Mouse (Mus musculus): ENCODE results near the gene Cmtm2b.

The Cmtm2b gene

GRCm38 (mm10) chr8:104342426-104342825 lies 20.4 kb downstream of the Cmtm2b start:
- DNase-seq (ENCODE audit: low spot score): no peak

- DNase-seq (ENCODE audit: low spot score): peak; percentile 71
These were observed 21.9 kb downstream of the Cmtm2b start for GRCm38 (mm10) chr8:104343957-104344356.

DNA sequence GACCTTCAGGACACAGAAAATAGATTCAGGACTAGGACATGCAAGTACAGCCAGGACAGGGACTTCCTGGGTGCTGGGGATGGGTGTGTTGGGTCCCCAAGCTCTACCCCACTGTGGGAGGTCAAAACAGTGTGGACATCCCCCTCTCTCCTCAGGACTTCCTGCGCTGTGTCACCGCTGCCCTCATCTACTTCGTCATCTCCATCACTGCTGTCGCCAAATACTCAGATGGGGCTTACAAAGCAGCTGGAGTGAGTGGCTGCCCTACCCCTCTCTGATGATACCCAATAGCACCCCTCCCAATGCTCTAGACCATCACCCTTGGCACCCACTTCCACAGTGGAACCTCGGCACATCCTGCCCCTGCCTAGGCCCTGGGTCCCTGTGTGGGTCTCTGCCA lies 22.6 kb downstream of the Cmtm2b start:
- DNase-seq (ENCODE audit: low spot score): no peak

GRCm38 (mm10) chr8:104346706-104347105 lies 24.7 kb downstream of the Cmtm2b start:
- DNase-seq (ENCODE audit: low spot score): no peak

- DNase-seq (ENCODE audit: low spot score): no peak
These were observed 26.9 kb downstream of the Cmtm2b start for GRCm38 (mm10) chr8:104348971-104349370.

- DNase-seq (ENCODE audit: low spot score): no peak
These were observed 28.0 kb downstream of the Cmtm2b start for GRCm38 (mm10) chr8:104350047-104350446.

GRCm38 (mm10) chr8:104353186-104353585 lies 31.2 kb downstream of the Cmtm2b start:
- no peak for DNase-seq (ENCODE audit: low spot score)

GRCm38 (mm10) chr8:104354504-104354903 lies 32.5 kb downstream of the Cmtm2b start:
- no peak for DNase-seq (ENCODE audit: low spot score)

GRCm38 (mm10) chr8:104358637-104359036 lies 36.6 kb downstream of the Cmtm2b start:
- no peak for DNase-seq (ENCODE audit: low spot score)

DNA sequence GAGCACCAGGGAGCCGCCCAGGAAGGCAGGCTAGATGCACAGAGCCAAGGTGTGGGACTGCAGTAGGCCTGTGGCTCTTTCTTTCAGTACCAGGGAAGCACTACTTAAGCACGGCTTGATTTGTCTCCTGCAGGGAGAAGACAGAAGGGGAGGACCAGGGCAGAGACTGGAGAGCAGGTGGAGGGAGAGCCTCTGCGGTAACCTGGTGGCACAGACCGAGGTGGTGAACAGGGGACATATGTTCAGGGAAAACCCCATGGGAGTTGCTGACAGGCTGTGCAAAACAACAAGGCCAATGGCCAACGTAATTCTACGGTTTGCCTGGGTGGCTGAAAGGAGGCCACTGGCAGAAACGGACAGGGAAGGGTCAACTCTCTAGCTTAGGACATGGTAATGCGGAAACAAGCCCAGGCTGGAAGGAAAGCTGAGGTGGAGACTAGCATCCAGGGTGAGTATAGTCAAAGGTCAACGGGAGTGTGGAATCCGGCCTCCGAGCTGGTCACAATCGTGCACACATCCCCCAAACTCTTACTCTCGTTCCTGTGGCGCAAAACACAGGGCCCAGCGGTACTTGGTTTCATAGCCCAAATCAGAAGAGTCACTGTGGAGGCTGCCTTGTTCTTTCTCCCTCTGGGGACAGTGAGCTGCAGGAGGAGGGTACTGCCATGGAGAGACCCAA lies 37.9 kb downstream of the Cmtm2b start:
- no peak for DNase-seq (ENCODE audit: low spot score)

DNA sequence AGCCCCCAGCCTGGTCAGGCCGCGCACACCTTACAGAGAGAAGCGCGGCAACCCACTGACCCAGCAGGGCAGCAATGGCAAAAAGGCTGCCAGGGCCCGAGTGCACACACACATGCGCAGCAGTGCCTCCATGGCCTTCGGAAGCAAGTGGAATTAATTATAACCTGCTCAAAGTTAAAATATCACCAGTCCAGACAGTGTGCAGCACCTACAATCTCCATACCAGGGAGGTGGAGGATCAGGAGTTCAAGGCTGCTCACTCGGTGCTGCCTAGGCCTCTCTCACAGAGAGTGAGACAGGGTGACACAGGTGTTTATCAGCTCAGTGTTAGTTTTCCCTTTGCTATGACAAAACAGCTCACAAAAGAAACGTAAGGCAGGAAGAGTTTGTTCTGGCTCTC lies 43.7 kb downstream of the Cmtm2b start:
- no peak for DNase-seq (ENCODE audit: low spot score)

DNA sequence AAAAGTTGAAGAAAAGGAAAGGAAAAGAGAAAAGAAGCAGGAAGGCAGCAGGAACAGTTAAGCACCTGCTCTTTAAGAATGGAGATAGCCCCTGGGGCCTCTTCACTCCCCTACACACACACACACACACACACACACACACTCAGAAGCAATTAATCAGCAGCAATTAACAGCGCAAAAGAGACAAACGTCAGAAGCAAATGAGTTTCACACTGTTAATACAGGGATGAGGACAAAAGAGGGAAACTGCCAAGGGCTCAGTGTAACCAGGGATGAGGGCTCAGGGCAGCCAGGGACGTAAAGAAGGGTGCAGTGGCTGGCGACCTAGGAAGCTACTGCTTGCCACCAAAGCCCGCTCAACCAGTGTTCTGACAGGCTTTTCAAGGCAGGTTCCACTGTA lies 45.4 kb downstream of the Cmtm2b start:
- no peak for DNase-seq (ENCODE audit: low spot score)

DNA sequence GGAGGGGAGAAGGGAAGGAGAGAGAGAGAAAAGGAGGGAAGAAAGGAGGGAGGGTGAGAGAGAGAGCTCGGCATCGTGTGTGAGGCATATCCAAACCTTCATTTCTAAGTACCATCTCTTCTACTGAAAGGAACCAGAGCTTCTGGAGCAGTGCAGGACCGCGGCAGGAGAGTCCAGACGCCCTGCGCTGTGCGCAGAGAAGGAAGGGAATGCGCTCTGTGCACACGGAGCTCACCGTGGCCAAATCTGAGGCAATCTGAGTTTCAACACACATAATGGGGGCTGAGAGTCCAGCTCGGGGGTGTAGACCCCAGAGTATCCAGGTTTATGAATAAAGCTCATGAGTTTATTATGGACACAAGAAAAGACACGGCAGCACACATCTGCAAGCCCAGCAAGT lies 47.6 kb downstream of the Cmtm2b start:
- DNase-seq (ENCODE audit: low spot score): no peak

GRCm38 (mm10) chr8:104370071-104370470 lies 48.0 kb downstream of the Cmtm2b start:
- DNase-seq (ENCODE audit: low spot score): no peak

GRCm38 (mm10) chr8:104371121-104371520 lies 49.1 kb downstream of the Cmtm2b start:
- no peak for DNase-seq (ENCODE audit: low spot score)

DNA sequence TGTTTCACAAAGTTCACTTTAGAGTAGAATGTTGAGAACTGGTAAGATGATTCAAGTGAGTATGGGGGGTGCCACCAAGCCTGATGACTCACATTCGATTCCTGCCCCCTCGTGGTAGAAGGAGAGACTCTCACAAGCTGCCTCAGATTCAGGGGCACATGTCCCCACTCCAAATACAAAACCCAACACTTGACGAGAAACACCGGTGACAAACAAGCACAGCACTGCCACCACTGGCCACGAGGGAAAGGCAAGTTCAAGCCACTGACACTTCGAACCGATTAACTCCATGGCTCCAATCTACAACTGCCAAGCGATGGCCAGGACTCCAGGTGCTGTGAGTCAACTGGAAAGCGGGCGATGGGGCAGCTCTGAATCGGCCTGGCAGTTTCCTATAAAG lies 51.7 kb downstream of the Cmtm2b start:
- no peak for DNase-seq (ENCODE audit: low spot score)

DNA sequence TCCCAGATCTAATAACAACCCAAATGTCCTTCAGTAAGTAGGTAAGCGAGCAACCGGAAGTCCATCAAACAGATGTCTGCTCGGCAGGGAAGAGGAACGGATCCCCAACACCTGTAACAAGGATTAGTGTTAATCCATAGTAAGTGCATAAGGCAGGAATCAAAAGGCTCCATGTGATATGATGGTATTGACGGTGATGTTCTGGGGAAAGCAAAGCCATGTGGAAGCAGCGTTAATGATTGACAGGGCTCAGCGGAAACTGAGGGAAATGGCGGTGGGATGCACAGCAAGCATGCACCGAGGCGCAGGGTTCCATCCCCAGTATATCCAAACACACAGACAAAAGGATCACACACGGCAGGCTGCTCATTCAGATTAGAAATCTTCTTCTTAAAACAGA lies 52.2 kb downstream of the Cmtm2b start:
- no peak for DNase-seq (ENCODE audit: low spot score)

DNA sequence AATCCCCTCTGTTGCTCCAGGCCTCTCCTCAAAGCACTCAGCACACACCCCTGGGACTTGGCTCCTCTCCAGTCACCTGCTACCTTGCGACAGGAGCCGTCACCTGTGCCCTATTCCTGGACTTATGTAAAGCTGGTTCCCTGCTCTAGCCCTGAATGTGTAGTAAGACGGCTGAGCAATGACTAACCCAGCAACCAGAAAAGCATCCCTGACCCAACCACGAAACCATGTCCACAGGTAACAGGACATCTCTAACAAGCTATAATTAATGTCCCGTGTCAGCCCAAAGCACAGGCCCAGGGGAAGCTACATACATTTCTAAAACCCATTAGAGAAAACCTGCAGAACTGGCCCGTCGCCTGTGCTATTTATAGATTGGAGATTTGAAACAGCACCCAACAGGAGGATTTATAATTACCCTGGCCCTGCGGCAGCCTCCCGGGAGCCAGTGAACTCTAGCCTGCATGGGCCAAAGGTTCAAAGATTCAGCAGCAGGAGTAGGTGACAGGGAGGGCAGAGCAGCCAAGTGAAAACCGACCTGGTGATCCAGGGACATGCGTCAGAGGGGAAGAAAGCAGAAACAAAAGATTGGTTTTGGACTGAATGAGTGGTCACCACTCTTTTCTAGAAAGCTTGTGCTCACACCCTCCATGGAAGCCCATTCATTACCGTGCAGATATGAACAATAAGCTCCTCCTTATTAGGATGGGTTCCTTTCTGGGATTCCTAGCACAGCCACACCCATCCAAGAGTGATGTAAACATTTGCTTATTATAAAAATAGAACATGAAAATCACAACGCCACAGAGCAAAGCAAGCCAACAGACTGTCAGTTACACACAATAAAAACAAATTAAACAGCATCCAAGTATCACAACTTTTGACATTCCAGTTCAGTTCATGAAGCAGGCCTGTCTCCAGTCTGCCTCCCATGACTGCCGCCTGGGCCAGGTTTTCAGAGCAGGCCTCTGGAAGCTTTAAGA lies 53.1 kb downstream of the Cmtm2b start:
- DNase-seq (ENCODE audit: low spot score): no peak

DNA sequence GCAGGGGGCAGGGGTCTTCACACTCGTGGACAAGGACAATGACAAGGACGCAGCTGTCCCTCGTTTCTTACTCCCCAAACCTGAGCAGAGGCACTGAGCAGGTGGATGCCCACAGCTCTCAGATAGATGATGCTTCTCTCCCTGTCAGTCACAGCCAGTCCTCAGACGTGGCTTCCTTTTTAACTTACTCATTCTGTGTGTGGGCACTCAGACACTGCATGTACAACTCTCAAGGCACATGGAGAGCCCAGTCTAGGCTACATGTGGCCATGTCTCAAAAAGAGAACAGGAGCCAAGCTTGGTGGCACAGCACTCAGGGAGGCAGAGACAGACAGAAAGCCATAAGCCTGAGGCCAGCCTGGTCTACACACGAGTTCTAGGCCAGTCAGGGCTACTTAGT lies 53.9 kb downstream of the Cmtm2b start:
- no peak for DNase-seq (ENCODE audit: low spot score)

DNA sequence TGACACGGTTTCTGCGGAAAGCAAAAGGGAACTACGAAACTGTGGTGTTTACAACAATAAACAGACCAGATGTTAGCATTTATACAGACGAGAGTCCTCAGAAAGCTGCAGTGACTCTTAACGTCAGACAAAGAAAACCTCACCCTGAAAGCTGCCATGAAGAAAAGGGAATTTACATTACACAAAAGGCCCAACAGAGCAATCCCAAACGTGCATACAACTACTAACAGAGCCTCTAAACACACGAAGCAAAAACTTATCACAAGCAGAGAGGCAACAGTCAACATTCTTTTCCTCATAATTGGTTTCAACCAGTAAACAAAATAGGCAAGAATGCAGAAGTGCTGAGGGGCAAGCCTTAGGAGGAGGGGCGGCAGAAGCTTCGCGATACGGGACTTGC lies 54.6 kb downstream of the Cmtm2b start:
- DNase-seq (ENCODE audit: low spot score): no peak

DNA sequence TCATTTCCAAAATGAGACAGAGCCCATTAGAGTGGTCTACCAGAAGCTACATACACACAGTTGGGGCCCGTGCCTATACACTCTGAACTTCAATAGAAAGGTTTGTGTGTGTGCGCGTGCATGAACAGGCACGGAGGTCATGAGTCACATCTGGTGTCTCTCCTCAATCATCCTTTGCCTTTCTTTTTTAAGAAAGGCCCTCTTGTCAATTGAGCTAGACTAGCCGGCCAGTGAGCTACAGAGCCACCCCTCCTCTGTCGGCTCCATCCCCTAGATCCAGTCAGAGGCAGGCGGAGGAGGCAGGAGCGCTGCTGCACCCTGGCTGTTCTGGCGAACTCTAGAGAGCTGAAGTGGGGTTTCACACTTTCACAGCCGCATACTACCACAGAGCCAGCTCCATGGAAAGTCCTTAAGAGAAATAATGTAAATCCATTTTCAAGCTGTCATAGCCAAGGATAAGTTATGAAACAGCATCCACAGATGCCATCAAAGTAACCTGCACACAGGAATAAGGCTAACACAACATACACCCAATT lies 57.3 kb downstream of the Cmtm2b start:
- DNase-seq (ENCODE audit: low spot score): no peak

DNA sequence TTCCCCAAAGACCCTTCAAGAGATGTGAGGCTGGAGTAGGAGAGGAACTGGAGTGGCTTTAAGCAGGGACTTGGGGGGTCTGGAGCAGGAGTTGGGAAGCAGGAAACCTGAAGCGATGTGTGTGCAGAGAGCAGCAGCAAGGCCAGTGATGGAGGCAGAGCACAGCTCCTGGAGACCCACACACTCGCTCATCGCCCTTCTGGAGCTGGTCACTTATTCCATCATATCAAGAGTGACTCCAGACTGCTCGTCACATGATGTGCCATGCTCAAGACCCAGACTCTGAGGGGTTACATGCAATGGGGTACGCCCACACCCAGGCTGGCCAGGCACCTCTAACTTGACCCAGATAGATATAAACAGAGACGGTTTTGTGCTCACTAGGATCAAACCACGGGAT lies 58.2 kb downstream of the Cmtm2b start:
- DNase-seq (ENCODE audit: low spot score): no peak
